Mouse (Mus musculus) kidney, adult 2 months (tissue): Measurements from ENCODE around the gene C1rl. TPM values are rescaled to one million over a fixed set of nuclear protein-coding genes. Genes with fewer than 3 reads are reported as not detected.

ENCODE experiments used
- DNase-seq: peaks from one replicate; pipeline ENCODE4 v3.0.0; 2021
- H3K27ac ChIP-seq: fragments of 200-500 bp; 2 replicates; pipeline ENCODE4 v1.5.1; 2012; ENCODE audit warnings: low read depth, low read length, control low read depth, inconsistent platforms; ENCODE audit not compliant: insufficient read depth
- H3K27me3 ChIP-seq: fragments of 200-500 bp; replicated peaks from 2 replicates; pipeline ENCODE4 v1.6.1; 2012; ENCODE audit warnings: mild to moderate bottlenecking, moderate library complexity, low read length, inconsistent platforms; ENCODE audit not compliant: control insufficient read depth, insufficient read depth
- H3K36me3 ChIP-seq: fragments of 200-500 bp; 2 replicates; pipeline ENCODE4 v1.6.1; 2012; ENCODE audit warnings: mild to moderate bottlenecking, moderate library complexity, low read length, inconsistent platforms; ENCODE audit not compliant: control insufficient read depth, insufficient read depth
- H3K4me1 ChIP-seq: fragments of 200-500 bp; 2 replicates; pipeline ENCODE4 v1.6.1; 2011; ENCODE audit warnings: low read length; ENCODE audit not compliant: control insufficient read depth, insufficient read depth
- H3K4me3 ChIP-seq: fragments of 200-500 bp; 2 replicates; pipeline ENCODE4 v1.5.1; 2011; ENCODE audit warnings: mild to moderate bottlenecking, low read depth, low read length, control low read depth; ENCODE audit not compliant: insufficient read depth
- CTCF ChIP-seq: fragments of 200-500 bp; conservative IDR thresholded peaks from 2 replicates; pipeline ENCODE4 v1.5.1; 2011; ENCODE audit warnings: low read depth, mild to moderate bottlenecking, control low read depth, low read length, moderate library complexity, mixed read lengths; ENCODE audit not compliant: insufficient read depth, insufficient read length
- POLR2A ChIP-seq: fragments of 200-500 bp; IDR thresholded peaks from one replicate; pipeline ENCODE4 v1.6.1; 2011; ENCODE audit warnings: low read depth, low read length, control low read depth
- WGBS: fragments of 180-500 bp; shearing (Covaris S2); methylation state at CpG from one replicate; pipeline ENCODE4 v1.1.7; 2018; 5-methylcytosine and 5-hydroxymethylcytosine counted together
- polyA plus RNA-seq: library from polyadenylated mRNA; depleted of rRNA; stranded (reverse); fragments of >200 nt; gene quantifications from 2 replicates; pipeline ENCODE4 v1.2.3, GENCODE M21; 2012

The C1rl gene
- polyA plus RNA-seq, 1 experiment, result 14.3 TPM

GRCm38 (mm10) chr6:124488952-124489351 is 4.0 kb upstream of the C1rl start:
- Histone ChIP-seq H3K4me3 (no peak overlapping the region), H3K4me1 (peaks cover 12% of the 10 kb centered on the region; the same call in 1 of the 2 replicates), H3K27ac (no peak overlapping the region), H3K36me3 (no peaks in the 10 kb centered on the region), H3K27me3 (no peaks in the 10 kb centered on the region)
- no peak for TF ChIP-seq CTCF
- TF ChIP-seq POLR2A, result no peak
- whole genome bisulfite sequencing, result 75% methylated on average over 4 of the region's 4 CpGs
- no peak for DNase-seq

GRCm38 (mm10) chr6:124491427-124491826 is 1.5 kb upstream of the C1rl start:
- H3K27ac ChIP-seq, result no peak overlapping the region
- H3K36me3 ChIP-seq, result no peaks in the 10 kb centered on the region
- H3K27me3 ChIP-seq, result no peaks in the 10 kb centered on the region
- H3K4me1 ChIP-seq, result peaks cover 6% of the 10 kb centered on the region; the same call in 1 of the 2 replicates
- H3K4me3 ChIP-seq, result no peak overlapping the region
- no peak for DNase-seq
- WGBS, result 78% methylated on average over 6 of the region's 6 CpGs
- TF ChIP-seq POLR2A (no peak), CTCF (no peak)

DNA sequence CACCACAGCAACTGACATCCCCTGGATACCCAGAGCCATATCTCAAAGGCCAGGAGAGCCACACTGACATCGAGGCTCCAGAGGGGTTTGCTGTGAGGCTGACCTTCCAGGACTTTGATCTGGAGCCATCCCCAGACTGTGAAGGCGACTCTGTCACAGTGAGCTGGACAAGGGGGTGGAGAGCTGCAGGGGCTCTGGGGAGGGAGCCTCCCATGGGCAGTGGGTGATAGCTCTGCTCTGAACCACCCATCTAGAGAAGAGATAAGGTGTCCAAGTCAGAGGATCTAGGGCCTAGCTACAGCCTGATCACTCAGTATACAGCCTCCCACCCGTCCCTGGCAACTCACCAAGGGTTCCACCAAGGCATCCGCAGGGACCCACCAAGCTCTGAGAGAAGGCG is 973 bp downstream of the C1rl start:
- H3K4me3 ChIP-seq, result no peak overlapping the region
- H3K27ac ChIP-seq, result peak overlapping the region; percentile 32
- TF ChIP-seq CTCF, result no peak
- TF ChIP-seq POLR2A, result no peak
- H3K4me1 ChIP-seq, result peaks cover 6% of the 10 kb centered on the region; the same call in 1 of the 2 replicates
- no peaks in the 10 kb centered on the region for H3K36me3 ChIP-seq
- H3K27me3 ChIP-seq, result no peaks in the 10 kb centered on the region
- 56% methylated on average over 5 of the region's 5 CpGs for WGBS
- DNase-seq, result peak; percentile 37

DNA sequence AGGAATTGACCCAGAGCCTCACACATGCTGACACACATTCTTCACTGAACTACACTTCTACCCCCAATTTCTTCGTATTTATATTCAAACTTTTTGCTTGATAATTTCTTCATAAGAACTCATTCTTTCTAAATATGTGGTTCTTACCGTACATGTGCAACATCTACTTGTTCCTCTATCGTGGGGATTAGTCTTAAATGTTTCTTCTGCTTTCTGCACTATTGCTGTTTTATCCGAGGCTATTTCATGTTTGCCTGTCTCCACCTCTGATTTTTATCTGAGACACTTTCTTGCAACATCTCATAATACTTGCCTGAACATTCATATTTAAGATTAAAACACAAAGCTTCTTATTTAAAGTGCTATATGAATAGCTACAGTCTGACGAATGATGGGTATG is 3.1 kb downstream of the C1rl start:
- H3K27ac ChIP-seq, result no peak overlapping the region
- H3K36me3 ChIP-seq, result no peaks in the 10 kb centered on the region
- H3K4me3 ChIP-seq, result no peak overlapping the region
- DNase-seq, result no peak
- TF ChIP-seq POLR2A (no peak), CTCF (no peak)
- H3K4me1 ChIP-seq, result peaks cover 9% of the 10 kb centered on the region; the same call in 1 of the 2 replicates
- 89% methylated on average over 5 of the region's 5 CpGs for WGBS
- no peaks in the 10 kb centered on the region for H3K27me3 ChIP-seq

DNA sequence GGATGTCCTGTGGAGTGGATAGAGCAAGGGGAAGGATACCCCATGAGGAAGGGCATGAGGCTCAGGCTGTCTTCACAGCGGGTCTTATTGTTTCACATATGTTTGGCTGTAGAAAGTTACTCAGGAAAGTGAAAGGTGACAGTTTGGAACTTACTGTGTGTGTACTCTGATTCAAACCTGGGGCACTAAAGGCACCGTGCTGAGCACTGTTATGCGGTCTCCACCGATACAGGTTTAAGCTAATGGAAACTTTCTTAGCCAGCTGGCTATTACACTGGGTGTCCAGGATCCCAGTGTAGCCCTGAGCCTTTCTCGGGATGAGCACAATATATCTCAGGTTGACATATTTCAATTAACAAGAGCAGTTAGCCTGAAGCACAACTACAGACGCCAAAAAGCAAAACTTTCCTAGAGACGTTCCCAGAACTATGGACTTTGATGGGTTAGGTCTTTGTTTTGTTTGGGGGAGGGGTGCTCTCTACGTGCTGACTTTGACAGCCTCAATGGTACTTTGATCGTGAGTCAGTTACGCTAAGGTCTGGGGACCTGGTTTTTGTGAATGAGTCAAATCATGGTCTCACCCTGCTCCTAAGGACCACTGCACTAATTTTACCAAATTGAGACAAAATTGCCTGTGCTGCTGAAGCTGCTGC is 7.1 kb downstream of the C1rl start:
- H3K4me1 ChIP-seq, result 0 out of 2 replicates have a peak, but pooled peaks cover 2% of the 10 kb centered on the region
- no peak overlapping the region for H3K27ac ChIP-seq
- TF ChIP-seq POLR2A, result no peak
- no peak for TF ChIP-seq CTCF
- peak; percentile 64 for DNase-seq
- WGBS, result 42% methylated on average over 10 of the region's 10 CpGs
- no peaks in the 10 kb centered on the region for H3K36me3 ChIP-seq
- H3K27me3 ChIP-seq, result no peaks in the 10 kb centered on the region
- no peak overlapping the region for H3K4me3 ChIP-seq

- TF ChIP-seq CTCF (no peak), POLR2A (no peak)
- Histone ChIP-seq H3K4me3 (no peak overlapping the region), H3K27me3 (no peaks in the 10 kb centered on the region), H3K27ac (no peak overlapping the region), H3K36me3 (no peaks in the 10 kb centered on the region), H3K4me1 (0 out of 2 replicates have a peak, but pooled peaks cover 2% of the 10 kb centered on the region)
- DNase-seq, result no peak
- WGBS, result 74% methylated on average over 4 of the region's 4 CpGs
Observed at GRCm38 (mm10) chr6:124501473-124501872, 8.6 kb downstream of the C1rl start.

DNA sequence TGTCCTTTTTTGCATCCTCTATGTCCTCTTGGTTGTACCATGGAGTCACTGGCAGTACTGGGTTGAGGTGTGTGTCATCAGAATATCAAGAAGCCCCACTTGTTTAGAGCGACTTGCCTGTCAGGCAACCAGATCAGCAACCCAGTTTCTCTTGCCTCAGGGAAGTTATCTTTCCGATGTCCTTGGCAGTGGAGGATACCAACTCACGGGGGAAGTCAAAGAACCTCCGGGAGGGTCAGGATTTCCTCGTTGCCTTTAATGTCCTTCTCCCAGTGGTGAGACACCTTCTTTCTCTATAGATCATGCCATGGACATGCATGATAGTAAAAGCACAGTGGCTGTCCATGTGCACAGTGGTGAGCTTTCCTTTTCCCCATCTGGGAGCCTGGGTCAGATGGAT is 9.1 kb downstream of the C1rl start:
- 82% methylated on average over 5 of the region's 5 CpGs for WGBS
- no peak overlapping the region for H3K4me3 ChIP-seq
- TF ChIP-seq POLR2A, result no peak
- H3K27ac ChIP-seq, result no peak overlapping the region
- H3K36me3 ChIP-seq, result no peaks in the 10 kb centered on the region
- DNase-seq, result no peak
- no peaks in the 10 kb centered on the region for H3K27me3 ChIP-seq
- 0 out of 2 replicates have a peak, but pooled peaks cover 2% of the 10 kb centered on the region for H3K4me1 ChIP-seq
